Mouse (Mus musculus) E14TG2a.4 (cell line): ENCODE data around the gene Mtfr1l.

Experiments used
- H3K27me3 ChIP-seq: 2 replicates; pipeline ENCODE4 v1.6.1; 2014; ENCODE audit warnings: low read length, control low read depth; ENCODE audit not compliant: insufficient read depth
- H3K36me3 ChIP-seq: 2 replicates; pipeline ENCODE4 v1.6.1; 2014; ENCODE audit warnings: low read length, control low read depth; ENCODE audit not compliant: insufficient read depth
- H3K4me1 ChIP-seq: replicated peaks from 2 replicates; pipeline ENCODE4 v1.6.1; 2014; ENCODE audit warnings: low read depth, low read length, control low read depth
- H3K4me3 ChIP-seq: replicated peaks from 2 replicates; pipeline ENCODE4 v1.5.1; 2014; ENCODE audit warnings: mild to moderate bottlenecking, low read length
- H3K9me3 ChIP-seq: 2 replicates; pipeline ENCODE4 v1.6.1; 2014; ENCODE audit warnings: low read length, control low read depth
- CTCF ChIP-seq: conservative IDR thresholded peaks from 2 replicates; pipeline ENCODE4 v1.5.1; 2014; ENCODE audit warnings: low read length
- NANOG ChIP-seq: IDR thresholded peaks from 2 replicates; pipeline ENCODE4 v1.6.1; 2014; ENCODE audit warnings: borderline replicate concordance, low read length, mixed read lengths
- POU5F1 ChIP-seq: IDR thresholded peaks from 2 replicates; pipeline ENCODE4 v1.6.1; 2014; ENCODE audit warnings: low read length, borderline replicate concordance

The Mtfr1l gene

GRCm38 (mm10) chr4:134483078-134483688, 52.0 kb downstream of the Mtfr1l start:
- Histone ChIP-seq H3K27me3 (peaks cover 4% of the 10 kb centered on the region; the same call in 1 of the 2 replicates), H3K4me3 (no peak overlapping the region), H3K4me1 (peaks cover 63% of the 10 kb centered on the region), H3K9me3 (no peaks in the 10 kb centered on the region), H3K36me3 (no peaks in the 10 kb centered on the region)
- no peak for TF ChIP-seq CTCF
- TF ChIP-seq POU5F1: no peak
- TF ChIP-seq NANOG: no peak

- H3K9me3 ChIP-seq: no peaks in the 10 kb centered on the region
- peaks cover 63% of the 10 kb centered on the region for H3K4me1 ChIP-seq
- H3K27me3 ChIP-seq: peaks cover 4% of the 10 kb centered on the region; the same call in 1 of the 2 replicates
- no peak overlapping the region for H3K4me3 ChIP-seq
- TF ChIP-seq CTCF (no peak), POU5F1 (no peak), NANOG (no peak)
- peaks cover 4% of the 10 kb centered on the region; the same call in 1 of the 2 replicates for H3K36me3 ChIP-seq
Observed at GRCm38 (mm10) chr4:134482442-134482841, 52.7 kb downstream of the Mtfr1l start.

- TF ChIP-seq NANOG (no peak), CTCF (no peak), POU5F1 (no peak)
- peaks cover 14% of the 10 kb centered on the region for H3K36me3 ChIP-seq
- H3K9me3 ChIP-seq: no peaks in the 10 kb centered on the region
- peaks cover 4% of the 10 kb centered on the region; the same call in 1 of the 2 replicates for H3K27me3 ChIP-seq
- H3K4me1 ChIP-seq: peaks cover 70% of the 10 kb centered on the region
- H3K4me3 ChIP-seq: peak overlapping the region; percentile 32
Observed at GRCm38 (mm10) chr4:134481270-134481669, 53.9 kb downstream of the Mtfr1l start.

- Histone ChIP-seq H3K36me3 (peaks cover 18% of the 10 kb centered on the region), H3K9me3 (no peaks in the 10 kb centered on the region), H3K4me1 (peaks cover 73% of the 10 kb centered on the region), H3K4me3 (peak overlapping the region; percentile 32), H3K27me3 (peaks cover 4% of the 10 kb centered on the region; the same call in 1 of the 2 replicates)
- no peak for TF ChIP-seq NANOG
- peak; percentile 94 for TF ChIP-seq CTCF
Observed at GRCm38 (mm10) chr4:134480864-134481263, 54.3 kb downstream of the Mtfr1l start.

- H3K27me3 ChIP-seq: peaks cover 4% of the 10 kb centered on the region; the same call in 1 of the 2 replicates
- H3K4me3 ChIP-seq: no peak overlapping the region
- no peak for TF ChIP-seq CTCF
- TF ChIP-seq POU5F1: no peak
- no peak for TF ChIP-seq NANOG
- H3K36me3 ChIP-seq: peaks cover 27% of the 10 kb centered on the region
- H3K9me3 ChIP-seq: no peaks in the 10 kb centered on the region
- H3K4me1 ChIP-seq: peaks cover 76% of the 10 kb centered on the region
Observed at GRCm38 (mm10) chr4:134479839-134480238, 55.3 kb downstream of the Mtfr1l start.

- Histone ChIP-seq H3K27me3 (peaks cover 4% of the 10 kb centered on the region; the same call in 1 of the 2 replicates), H3K36me3 (peaks cover 42% of the 10 kb centered on the region), H3K4me3 (no peak overlapping the region), H3K9me3 (no peaks in the 10 kb centered on the region), H3K4me1 (peaks cover 80% of the 10 kb centered on the region)
- TF ChIP-seq POU5F1 (no peak), CTCF (peak; percentile 98)
Observed at GRCm38 (mm10) chr4:134478031-134478430, 57.2 kb downstream of the Mtfr1l start.

- H3K4me1 ChIP-seq: peaks cover 83% of the 10 kb centered on the region
- TF ChIP-seq POU5F1 (no peak), NANOG (no peak), CTCF (no peak)
- no peak overlapping the region for H3K4me3 ChIP-seq
- H3K27me3 ChIP-seq: no peaks in the 10 kb centered on the region
- no peaks in the 10 kb centered on the region for H3K9me3 ChIP-seq
- peaks cover 53% of the 10 kb centered on the region for H3K36me3 ChIP-seq
Observed at GRCm38 (mm10) chr4:134476899-134477298, 58.3 kb downstream of the Mtfr1l start.
